Mouse (Mus musculus) cerebellum, adult 11 months (tissue): ENCODE data around the gene Tspyl1.
"Not testable (repeated sequence)": the region's sequence is repeated elsewhere in the genome, so short reads cannot be mapped to it uniquely, and the experiment has no call there.

Experiments used
- DNase-seq: peaks from one replicate; pipeline ENCODE4 v3.0.0; 2022

The Tspyl1 gene

DNA sequence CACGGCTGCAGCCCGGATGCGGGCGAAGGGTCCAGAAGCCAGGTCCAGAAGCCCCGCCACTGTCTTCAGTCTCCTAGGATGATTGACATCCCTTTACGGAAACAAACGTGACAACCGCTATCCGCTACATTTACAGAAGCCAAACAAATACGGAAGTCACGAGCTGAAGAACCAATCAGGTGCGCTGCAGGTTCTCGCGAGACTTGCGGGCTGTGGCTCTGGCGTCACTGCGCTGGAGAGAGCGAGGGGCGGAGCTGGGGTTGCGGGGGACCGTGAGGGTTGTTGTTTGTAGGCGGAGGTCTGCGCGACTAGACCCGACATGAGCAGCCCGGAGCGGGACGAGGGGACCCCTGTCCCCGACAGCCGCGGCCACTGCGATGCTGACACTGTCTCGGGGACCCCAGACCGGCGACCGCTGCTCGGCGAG is at the start of gene Tspyl1:
Gene Tspyl1, plus strand, starts transcription at position 229 of the 427 bp plus-strand sequence.
- peak; percentile 96 for DNase-seq

- no peak for DNase-seq
Observed at GRCm38 (mm10) chr10:34233418-34233817, 48.6 kb upstream of the Tspyl1 start.

- DNase-seq, result no peak
Observed at GRCm38 (mm10) chr10:34233931-34234745, 47.9 kb upstream of the Tspyl1 start.

- no peak for DNase-seq
Observed at GRCm38 (mm10) chr10:34235384-34235783, 46.6 kb upstream of the Tspyl1 start.

- no peak for DNase-seq
Observed at GRCm38 (mm10) chr10:34236569-34236968, 45.4 kb upstream of the Tspyl1 start.

- no peak for DNase-seq
Observed at GRCm38 (mm10) chr10:34238536-34238935, 43.5 kb upstream of the Tspyl1 start.

DNA sequence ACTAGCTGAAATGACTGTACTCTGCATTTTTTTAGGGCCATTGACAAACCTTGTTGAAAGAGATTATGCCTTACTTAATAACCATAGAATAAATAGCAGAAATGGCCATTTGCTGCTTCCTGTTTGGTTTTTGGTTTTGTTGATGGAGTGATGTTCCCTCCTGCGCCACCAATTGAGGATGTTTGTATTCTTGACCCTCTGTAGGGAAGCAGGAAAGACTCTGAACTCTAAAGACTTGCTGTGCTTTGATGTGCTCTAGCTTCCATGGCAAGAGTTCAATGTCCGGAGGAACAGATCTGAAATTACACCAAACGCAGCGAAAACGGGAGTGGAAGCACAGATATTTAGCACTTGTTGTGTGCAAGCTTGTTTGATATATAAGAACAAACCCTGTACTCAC is 37.2 kb upstream of the Tspyl1 start:
- no peak for DNase-seq

DNA sequence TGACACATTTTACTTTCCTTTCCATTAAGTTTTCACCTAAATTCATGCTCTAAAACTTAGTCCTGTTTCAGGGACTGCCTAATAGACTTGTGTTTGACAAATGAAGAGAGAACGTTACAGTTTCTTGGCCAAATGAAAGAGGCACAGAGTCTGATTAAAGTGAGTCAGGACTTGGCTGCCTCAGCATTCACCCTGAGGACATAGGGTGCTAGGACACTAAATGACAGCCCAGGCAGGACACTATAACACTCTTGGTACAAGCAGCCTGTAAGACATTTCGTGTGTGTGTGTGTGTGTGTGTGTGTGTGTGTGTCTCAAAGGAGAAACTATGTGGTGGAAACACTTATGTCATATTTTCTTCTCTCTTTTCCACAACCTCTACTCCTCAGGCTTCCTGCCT is 35.9 kb upstream of the Tspyl1 start:
- no peak for DNase-seq

DNA sequence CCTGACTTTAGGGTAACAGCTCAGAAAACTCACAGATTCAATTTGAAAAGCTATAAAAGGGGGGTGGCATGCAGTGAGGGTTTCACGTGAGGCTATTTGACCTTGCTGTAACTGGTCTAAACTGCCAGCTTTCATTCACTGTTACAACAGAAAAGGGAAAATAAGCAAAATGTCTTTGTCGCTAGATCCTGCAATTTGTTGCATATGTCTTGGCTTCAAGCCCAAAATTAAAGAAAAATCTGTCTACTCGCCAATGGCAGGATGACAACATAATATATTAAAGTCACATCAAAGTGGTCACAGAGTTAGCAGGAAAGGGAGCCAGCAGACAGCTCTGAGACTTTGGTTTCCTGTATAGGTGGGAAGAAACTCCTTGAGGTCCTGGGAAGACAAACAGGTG is 34.2 kb upstream of the Tspyl1 start:
- no peak for DNase-seq

DNA sequence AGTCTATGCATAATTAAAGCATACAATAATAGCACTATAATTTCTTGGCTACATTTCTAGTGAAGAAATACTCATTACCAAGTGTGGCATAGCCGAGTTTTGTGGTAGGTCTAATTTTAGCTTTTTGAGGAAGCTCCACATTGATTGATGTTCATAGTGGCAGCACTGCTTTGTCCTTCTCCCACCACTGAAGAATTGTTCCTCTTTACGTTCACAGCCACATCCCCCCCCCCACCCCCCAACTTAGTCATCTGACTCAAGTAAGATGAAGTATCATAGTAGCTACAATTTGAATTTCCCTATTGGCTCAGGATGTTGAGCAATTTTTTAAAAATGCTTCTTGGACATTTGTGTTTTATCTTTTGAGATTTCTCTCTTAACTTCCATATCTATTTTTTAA is 32.4 kb upstream of the Tspyl1 start:
- DNase-seq, result no peak

DNA sequence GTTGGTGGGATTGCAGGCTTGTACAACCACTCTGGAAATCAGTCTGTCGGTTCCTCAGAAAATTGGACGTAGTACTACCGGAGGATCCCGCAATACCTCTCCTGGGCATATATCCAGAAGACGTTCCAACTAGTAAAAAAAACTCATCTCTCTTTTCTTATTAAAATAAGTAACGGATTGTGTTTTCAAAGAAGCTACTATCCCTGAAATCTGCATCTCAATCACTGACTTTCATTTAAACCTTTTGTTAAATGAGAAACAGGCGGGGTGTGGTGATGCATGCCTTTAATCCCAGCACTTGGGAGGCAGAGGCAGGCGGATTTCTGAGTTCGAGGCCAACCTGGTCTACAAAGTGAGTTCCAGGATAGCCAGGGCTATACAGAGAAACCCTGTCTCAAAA is 29.2 kb upstream of the Tspyl1 start:
- not testable (repeated sequence) for DNase-seq

GRCm38 (mm10) chr10:34265106-34265505 is 16.9 kb upstream of the Tspyl1 start:
- DNase-seq, result no peak

DNA sequence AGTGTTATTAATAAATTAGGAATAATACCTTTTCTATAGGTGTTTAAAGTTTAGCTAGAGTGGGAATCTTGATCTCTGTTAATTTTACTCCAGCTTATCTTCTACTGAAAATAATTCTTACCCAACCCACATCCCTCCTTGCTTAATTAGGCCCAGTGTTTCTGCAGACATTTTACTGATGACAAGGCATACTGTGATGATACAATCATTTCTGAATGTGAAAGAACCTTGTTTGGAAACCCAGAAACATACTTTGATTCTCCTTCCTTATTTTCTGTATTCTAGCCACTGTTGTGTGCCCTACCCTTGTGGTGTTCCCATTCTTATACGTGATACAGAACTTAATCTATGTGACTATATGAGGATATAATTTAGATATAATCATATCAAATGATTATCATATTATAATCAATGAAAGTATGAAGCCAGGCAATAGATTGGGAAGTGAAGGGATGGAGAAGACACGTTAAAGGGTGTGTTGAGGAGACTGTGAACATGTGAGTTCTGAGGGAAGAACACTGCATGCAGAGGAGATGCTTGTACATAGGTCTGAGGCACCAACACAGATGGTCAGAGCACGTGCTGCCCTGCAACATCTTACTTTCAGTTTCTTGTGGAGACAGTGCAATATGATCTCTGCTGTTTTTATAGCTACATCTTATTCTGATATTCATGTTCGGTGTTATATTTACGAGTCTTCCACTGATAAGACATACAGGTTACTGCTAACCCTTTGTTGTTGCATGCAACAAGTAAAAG is 14.5 kb upstream of the Tspyl1 start:
- DNase-seq, result no peak

- no peak for DNase-seq
Observed at GRCm38 (mm10) chr10:34271681-34272080, 10.3 kb upstream of the Tspyl1 start.

GRCm38 (mm10) chr10:34280591-34281175 is 1.3 kb upstream of the Tspyl1 start:
- peak; percentile 42 for DNase-seq

GRCm38 (mm10) chr10:34281211-34281961 is 604 bp upstream of the Tspyl1 start:
- no peak for DNase-seq

DNA sequence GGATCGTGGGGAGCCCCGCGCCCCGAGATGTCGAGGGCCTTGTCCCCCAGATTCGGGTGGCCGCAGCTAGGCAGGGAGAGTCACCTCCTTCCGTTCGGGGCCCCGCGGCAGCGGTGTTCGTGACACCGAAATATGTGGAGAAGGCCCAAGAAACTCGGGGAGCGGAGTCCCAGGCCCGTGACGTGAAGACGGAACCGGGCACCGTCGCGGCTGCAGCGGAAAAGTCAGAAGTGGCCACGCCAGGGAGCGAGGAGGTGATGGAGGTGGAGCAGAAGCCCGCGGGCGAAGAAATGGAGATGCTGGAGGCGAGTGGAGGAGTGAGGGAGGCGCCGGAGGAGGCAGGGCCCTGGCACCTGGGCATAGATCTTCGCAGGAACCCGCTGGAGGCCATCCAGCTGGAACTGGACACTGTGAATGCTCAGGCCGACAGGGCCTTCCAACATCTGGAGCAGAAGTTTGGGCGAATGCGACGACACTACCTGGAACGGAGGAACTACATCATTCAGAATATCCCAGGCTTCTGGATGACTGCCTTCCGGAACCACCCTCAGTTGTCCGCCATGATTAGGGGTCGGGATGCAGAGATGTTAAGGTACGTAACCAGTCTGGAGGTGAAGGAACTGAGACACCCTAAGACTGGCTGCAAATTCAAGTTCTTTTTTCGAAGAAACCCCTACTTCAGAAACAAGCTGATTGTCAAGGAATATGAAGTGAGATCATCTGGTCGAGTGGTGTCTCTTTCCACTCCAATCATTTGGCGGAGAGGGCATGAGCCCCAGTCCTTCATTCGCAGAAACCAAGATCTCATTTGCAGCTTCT is 639 bp downstream of the Tspyl1 start:
- peak; percentile 58 for DNase-seq

DNA sequence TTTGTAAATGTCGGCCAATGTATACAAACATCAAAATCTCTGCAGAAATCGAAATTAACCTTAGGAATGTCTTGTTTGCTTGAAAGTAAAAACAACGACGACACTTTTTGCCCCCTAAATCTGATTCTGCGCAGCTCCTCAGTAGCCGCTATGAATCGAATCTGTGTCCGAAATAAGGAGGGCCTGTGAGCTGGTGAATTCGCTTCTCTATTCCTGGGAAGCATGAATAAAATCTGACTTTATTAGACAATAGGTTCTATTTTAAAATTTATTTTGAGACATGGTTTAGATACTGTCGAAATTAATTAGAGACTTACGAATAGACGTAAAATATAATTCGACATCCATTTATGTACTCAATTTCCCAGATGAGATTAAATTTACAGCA is 14.9 kb downstream of the Tspyl1 start:
- DNase-seq, result no peak

DNA sequence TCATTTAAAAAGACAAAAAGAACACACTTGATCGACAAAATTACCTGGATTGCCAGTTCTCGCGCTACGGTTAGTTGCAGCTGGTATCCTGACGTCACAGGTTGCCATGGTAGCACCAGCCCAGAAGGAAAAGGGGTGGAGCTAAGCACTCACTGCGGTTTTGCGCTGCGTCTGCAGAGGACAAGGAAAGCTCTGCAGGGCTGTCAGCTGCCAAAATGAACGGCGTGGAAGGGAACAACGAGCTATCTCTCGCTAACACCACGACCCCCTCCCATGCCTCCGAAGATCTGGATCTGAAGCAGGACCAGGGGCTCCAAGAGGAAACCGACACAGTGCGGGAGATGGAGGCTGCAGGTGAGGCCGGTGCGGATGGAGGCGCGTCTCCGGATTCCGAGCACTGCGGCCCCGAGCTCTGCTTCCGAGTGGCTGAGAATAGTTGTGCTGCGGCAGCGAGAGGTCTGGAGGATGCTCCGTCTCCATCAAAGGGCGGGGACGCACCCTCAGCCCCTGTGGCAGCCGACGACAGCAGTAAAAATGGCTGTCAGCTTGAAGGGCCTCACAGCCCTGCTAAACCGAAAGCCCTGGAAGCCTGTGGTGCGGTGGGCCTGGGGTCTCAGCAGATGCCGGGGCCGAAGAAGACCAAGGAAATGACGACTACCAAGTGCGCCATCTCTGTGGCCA is 15.4 kb downstream of the Tspyl1 start, which contains the start of gene Tspyl4:
Gene Tspyl4, plus strand, starts transcription at position 144 of the 681 bp plus-strand sequence.
- DNase-seq, result peak; percentile 91

DNA sequence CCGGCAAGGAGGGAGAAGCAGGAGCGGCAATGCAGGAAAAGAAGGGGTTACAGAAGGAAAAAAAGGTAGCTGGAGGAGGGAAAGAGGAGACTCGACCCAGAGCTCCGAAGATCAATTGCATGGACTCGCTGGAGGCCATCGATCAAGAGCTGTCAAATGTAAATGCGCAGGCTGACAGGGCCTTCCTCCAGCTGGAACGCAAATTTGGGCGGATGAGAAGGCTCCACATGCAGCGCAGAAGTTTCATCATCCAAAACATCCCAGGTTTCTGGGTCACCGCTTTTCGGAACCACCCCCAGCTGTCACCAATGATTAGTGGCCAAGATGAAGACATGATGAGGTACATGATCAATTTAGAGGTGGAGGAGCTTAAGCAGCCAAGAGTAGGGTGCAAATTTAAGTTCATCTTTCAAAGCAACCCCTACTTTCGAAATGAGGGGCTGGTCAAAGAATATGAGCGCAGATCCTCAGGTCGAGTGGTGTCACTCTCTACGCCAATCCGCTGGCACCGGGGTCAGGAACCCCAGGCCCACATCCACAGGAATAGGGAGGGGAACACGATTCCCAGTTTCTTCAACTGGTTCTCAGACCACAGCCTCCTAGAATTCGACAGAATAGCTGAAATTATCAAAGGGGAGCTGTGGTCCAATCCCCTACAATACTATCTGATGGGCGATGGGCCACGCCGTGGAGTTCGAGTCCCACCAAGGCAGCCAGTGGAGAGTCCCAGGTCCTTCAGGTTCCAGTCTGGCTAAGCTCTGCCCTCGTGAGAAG is 16.2 kb downstream of the Tspyl1 start:
- DNase-seq, result peak; percentile 40

DNA sequence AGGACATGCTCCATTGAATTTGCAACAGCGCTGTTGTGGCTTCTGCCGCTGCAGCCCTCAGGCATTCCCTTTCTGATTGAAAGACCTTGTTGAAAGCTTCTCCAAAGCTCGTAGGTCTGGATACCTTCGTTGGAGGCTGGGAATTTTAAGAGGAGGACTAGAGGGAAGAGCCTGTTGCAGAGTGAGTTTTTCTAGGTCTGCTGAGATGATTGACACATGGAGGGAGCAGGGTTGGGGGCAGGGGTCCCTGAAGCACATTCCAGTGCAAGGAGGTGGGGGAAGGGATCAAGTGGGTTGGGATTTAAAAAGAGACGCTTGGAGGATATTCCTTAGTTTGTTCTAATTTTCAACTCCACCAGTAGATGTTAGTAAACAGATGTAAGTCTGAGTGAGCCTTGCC is 18.4 kb downstream of the Tspyl1 start:
- no peak for DNase-seq
